Mouse (Mus musculus) mesoderm, embryonic 11.5 days (tissue): ENCODE measurements around the gene Gpr146.

Experiments
- DNase-seq: peaks from one replicate; pipeline ENCODE4 v3.0.0-alpha.2; 2012; ENCODE audit warnings: low read depth, low spot score

Gene Gpr146

DNA sequence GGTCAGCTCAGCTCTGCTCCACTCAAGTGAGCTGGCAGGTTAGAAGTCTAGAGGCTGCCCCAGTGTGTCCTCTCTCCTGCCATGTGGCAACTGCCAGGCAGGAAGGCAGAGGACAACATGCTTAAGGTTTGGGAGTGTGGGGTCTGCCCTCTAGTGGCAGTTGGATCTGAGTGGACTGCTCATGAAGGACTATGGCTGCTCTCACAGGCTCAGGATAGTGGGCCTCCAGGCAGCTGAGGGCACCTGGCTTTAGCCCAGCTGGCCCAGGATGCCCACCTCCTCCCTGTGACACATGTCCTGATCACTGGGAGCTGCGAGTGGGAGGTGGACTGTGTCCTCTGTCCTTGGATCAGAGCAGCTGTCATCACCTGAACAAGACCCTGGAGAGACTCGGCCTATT lies 18.8 kb upstream of the Gpr146 start:
- DNase-seq: no peak

DNA sequence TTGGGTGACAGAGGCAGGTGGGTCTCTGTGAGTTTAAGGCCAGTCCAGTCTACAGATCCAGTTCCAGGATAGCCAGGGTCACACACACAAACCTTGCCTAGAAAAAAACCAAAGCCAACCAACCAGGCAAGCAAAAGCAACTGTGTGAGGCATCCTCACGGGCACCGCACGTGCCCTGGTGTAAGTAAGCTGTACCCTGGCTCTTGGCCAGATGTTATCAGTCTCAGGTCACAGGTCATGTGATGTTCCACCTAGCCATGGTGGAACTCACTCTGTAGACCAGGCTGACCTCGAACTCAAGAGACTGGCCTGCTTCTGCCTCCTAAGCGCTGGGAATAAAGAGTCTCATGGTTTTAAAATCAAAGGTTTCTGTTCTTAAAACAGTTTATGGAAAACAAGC lies 18.3 kb upstream of the Gpr146 start:
- no peak for DNase-seq

- no peak for DNase-seq
These were observed 13.6 kb upstream of the Gpr146 start for GRCm38 (mm10) chr5:139363858-139364257.

DNA sequence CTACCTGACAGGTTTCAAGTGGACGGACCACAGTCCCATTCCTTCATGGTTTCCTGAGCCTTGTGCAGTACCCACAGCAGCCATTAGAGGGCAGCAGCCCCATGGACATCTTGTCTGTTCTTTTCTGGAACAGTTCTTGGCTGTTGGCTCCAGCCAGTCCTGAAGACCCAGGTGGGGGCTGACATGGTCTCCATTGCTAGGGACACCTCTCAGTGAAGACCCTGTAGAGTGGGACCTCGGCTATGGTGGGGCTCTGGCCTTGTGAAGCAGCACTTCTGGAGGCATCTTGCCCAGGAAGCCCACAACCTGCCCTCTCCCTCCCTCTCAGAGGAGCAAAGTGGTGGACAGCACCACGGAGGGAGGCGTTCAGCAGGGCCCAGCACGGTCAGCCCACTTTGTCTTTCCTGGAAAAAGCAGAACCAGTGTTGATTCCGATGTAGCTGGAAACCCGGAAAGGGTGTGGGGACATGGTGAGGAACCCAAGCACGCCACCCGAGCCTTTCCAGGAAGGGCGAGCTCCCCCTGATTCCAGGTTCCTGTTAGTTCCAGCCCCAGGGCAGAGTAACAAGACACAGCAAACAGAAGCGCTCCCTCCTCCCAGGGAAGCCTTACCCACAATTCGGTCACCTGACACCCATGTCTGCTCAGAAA lies 13.1 kb upstream of the Gpr146 start:
- DNase-seq: peak; percentile 82

DNA sequence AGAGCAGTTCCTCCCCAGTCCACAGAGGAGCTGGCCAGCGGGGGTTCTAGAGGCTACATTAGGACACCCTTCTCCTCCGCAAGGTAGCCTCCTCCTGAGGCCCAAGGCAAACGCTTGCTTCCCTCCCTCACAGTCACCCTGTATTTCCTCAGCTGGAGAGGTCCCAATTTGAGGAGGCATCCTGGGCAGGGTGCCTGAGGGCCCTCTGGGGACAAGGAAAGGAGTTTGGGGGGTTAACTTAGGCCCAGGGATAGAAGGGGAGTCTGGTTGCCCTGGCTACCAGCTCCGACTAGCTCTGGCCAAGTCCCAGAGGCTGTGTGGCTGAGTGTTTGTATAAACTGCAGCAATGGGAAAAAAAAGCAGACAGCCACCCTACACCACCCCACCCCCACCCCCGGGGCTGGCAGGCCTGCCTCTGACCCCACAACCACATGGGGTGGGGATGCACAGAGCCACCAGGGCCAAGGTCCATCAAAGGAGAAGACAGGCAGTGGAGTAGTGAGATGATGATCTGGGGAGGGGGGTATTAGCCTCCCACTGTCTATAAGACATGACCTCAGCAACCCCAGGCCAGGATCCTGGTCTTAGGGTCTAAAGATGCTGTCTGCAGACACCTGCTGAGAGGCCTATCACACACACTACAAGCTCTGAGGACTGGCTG lies 12.5 kb upstream of the Gpr146 start:
- DNase-seq: no peak

DNA sequence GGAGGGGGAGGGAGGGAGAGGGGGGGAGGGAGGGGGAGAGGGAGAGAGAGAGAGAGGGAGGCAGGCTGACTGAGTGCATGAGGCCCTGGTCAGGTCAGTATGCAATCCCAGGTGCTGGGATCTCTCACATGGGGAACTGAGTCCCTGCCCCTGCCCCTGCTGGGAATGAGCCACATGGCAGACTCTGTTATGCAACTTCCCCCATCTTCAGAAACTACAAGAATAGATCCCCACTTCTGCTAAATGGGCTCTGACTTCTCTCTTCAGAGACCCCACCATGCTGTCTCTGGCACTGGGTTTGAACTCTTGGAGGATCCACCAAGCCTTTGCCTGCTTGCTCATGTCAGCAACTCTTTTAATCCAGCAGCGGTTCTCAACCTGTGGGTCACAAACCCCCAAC lies 11.7 kb upstream of the Gpr146 start:
- no peak for DNase-seq

DNA sequence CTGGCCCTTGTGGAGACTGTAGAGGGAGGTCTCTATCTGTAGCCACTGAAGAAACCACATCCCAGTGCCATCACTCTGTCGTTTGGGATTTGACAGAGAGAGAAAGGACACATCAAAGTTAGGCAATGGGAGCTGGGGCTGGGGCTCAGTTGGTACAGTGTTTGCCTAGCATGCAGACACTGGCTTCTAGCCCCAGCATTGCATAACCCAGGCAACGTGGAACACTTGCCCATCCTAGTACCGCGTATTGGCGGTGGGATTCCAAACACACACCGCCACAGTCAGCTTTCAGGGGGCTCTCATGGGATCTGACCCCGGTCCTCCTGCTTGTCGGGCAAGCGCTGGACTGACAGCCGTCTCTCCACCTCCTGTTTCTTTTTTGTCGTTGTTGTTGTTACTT lies 11.0 kb upstream of the Gpr146 start:
- DNase-seq: no peak

DNA sequence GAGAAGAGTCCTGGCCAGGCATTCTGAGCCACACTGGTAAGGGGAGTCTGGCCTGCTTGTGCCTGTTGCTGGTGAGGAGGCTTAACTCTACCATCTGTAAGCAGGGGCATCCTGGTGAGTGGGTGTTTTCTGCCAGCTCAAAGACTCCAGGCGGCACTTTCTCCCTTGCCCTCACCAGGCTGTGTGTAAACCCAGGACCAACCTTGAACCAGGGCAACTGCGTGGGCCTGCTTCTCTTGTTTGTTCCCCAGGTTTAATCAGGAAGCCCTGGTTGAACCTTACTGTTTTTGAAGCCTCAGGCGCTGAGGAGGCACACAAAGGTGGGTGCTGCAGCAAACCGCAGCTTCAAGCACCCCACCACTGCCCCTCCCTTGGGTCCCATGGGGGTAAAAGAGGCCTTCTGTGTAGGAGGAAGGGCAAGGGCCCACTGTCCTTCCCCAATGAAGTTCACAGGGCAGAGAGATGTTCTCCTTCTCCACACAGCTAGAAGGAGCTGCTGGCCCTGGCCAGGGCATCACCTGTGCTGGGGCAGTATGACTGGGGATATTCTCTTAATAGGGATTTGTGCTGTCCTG lies 9.5 kb upstream of the Gpr146 start:
- DNase-seq: no peak

GRCm38 (mm10) chr5:139368638-139369320 lies 8.7 kb upstream of the Gpr146 start:
- no peak for DNase-seq

DNA sequence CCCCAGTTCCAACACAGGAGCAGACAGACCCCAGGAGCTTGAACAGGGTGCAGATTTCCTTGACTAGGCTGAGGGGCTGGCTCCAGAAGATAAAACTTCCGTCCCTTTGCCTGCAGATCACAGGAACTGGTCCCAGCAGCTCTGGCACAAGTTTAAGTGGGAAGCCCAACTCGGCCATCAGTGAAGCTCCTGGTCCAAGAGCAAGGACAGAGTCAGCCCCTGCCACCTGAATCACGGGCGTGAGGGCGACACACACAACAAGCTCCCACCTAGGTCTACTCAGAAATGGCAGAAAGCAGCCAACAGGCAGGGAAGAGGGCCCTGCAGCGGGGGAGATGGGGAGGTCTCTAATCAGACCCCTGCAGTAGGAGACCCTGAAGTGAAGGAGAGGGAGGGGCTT lies 7.2 kb upstream of the Gpr146 start:
- DNase-seq: no peak

- DNase-seq: no peak
These were observed 6.4 kb upstream of the Gpr146 start for GRCm38 (mm10) chr5:139371118-139371517.

- peak; percentile 97 for DNase-seq
These were observed 5.7 kb upstream of the Gpr146 start for GRCm38 (mm10) chr5:139371631-139372401.

GRCm38 (mm10) chr5:139373126-139373525 lies 4.4 kb upstream of the Gpr146 start:
- no peak for DNase-seq

GRCm38 (mm10) chr5:139373889-139374444 lies 3.5 kb upstream of the Gpr146 start:
- DNase-seq: no peak

DNA sequence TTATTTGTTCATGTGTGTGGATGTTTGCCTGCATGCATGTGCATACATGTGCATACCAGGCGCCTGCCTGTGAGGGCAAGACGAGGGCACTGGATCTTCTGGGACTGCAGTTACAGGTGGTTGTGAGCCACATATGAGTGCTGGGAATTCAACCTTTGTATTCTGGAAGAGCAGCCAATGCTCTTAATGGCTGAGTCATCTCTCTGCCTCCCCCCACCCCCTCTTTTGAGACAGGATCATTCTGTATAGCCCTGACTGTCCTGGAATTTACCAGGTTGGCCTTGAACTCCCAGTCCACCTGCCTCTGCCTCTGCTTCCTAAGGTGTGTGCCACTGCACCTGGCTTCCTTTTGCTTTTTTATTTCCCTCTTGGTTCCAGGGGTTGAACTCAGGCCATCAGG lies 2.7 kb upstream of the Gpr146 start:
- DNase-seq: no peak

DNA sequence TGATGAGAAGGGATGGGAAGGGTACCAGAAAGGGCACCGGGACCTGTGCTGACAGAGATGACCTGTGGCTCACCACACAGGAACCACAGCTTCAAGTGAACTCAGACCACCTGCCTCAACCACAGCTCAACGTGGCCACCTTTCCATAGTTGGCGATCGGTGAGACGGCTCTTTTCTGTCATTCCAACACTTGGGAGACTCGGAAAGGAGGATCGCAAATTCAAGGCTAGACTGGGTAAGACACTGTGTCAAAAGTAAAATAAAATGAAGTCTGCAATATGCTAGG lies 717 bp downstream of the Gpr146 start:
- no peak for DNase-seq

DNA sequence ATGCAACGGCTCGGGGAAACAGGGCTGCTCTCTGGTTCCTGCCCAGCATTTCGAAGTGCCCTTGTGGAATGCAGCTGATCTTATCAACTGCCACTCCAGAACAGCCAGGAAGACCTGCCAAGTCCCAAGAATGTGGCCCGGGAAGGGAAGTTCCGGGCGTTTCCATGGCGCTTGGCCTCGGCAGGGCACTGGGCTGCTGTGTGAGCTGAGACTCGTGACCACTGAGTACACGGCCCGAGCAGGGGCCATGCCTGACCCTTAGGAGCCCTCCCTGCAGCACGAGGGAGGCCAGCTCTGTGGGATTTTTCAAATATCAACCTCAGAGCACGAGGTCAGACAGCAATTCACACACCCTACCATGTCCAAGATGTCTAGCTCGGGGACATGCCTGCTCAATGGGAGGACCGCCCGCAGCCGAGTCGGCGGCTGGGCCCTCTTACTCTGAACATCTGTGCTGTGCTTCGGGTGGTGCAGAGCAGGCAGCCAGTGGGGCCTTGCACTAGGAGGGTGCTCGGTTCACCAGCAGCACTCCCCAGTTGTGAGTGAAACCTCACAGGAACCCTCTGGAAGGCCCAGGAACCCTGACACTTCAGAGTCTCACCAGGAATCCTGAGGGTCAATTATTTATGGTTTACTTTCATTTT lies 1.6 kb downstream of the Gpr146 start:
- peak; percentile 48 for DNase-seq

DNA sequence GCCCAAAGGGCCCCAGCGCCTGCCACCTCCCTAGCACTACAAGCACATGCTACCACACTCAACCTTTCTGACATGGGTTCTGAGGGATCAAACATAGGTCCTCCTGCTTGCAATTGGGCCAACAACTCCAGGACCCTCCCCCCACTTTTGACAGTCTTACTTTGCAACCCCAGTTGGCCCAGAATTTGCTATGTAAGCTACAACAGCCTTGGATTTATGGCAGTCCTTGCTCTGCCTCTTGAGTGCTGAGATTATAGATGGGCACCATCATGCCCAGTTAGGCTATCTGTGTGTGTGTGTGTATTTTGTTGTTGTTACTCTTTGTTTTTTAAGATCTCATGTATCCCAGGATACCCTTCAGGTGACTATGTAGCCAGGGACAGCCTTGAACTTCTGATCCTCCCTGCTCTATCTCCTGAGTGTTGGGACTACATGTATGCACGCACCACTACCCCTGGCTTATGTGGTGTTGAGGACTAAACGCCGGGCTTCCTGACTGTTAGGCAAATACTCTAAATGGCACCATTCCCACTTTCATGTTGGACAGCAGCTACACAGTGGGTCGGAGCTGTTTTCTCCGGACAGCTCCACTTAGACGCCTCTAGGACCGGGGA lies 2.4 kb downstream of the Gpr146 start:
- DNase-seq: no peak

DNA sequence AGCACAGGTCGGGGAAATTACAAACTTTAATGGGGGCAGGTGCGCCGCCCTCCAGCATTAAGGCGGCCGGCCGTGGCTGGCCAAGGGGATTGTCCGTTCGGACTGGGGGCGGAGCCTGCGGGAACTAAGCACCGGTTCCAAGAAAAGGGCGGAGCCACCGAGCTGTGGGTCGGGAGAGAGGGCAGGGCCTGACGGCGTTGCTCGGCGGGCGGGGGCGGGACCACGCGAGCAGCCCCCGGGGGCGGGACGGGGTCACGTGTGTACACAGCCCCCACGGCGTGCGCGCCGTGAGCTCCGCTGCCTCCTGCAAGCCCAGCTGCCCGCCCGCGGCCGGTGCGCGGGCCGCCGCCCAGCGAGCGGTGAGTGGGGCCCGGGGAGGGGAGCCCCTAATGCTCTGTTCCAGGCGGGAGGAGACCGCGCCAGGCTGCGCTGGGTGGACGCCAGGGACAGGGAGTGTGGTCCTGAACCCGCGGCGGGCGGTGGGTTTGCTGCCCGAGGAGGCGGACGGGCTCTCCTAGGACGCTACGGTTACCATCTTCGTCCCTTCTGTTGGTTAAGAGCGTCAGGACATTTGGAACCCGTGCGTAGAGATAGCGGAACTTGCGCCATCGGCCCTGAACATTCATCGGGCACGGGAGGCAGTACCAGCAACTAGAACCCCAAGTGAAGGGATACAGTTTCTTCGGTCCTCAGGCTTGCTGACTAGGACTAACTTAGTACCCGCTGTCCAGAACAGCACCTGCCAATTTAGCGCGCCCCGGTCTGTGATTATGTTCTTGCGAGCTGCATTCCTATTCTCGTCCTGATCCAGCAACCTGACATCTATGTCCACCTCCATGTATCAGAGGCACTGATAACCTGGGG lies 3.1 kb downstream of the Gpr146 start:
- DNase-seq: peak; percentile 89
